Mouse (Mus musculus): Measurements from ENCODE around the gene Wfdc1. TPM values are rescaled to one million over a fixed set of nuclear protein-coding genes. Genes with fewer than 3 reads are reported as not detected.

Gene Wfdc1
- total and polyA plus RNA-seq, 2 experiments from 2014 or later: 12.0 to 20.6 TPM

DNA sequence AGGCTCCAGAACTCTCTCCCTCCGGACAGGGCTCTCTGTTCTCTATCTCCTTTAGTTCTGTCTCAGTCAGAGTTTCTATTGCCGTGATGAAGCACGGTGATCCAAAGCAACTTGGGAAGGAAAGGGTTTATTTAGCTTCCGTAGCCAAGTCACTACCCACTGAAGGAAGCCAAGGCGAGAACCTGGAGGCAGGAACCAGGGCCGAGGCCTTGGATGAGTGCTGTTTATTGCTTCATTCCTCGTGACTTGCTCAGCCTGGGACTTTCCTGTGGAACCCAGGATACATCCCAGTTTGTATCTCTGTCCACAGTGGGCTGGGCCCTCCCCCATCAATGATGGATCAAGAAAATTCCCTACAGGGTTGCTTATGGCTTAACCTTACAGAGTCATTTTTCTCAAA lies 29.4 kb upstream of the Wfdc1 start:
- no peak overlapping the region for H3K4me3 ChIP-seq (ENCODE audit: low read length)

DNA sequence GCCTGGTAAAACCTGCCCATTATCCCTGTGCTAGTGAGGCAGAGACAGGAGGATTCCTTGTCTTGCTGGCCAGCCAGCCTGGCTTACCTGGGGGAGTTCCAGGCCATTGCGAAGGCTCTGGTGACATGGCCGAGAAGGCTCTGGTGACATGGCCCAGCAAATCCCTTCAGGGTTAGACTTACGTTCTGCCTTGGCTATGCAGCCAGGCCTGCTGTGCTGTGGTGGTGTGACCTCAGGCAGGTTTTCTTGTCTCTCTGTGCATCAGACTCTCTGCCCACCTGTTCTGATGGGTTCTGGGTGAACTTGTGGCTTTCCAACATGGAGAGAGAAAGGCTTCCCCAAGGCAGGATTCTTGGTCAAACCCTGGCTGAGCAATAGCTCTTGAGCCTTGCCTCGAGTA lies 28.8 kb upstream of the Wfdc1 start:
- Histone ChIP-seq H3K4me3 (ENCODE audit: low read length) (no peak overlapping the region), H3K9ac (replicated peaks; ENCODE audit: low read length) (no peak overlapping the region), H3K36me3 (ENCODE audit: insufficient read depth, low read length) (no peaks in the 10 kb centered on the region), H3K4me1 (ENCODE audit: insufficient read depth, low read length) (0 out of 2 replicates have a peak, but pooled peaks cover 4% of the 10 kb centered on the region), H3K9me3 (ENCODE audit: low read length) (no peaks in the 10 kb centered on the region), H3K27ac (no peak overlapping the region), H3K27me3 (ENCODE audit: insufficient read depth, low read length) (no peaks in the 10 kb centered on the region), H3K4me2 (ENCODE audit: low read depth, low read length) (no peak overlapping the region)
- 88% methylated on average over 4 of the region's 4 CpGs for WGBS
- TF ChIP-seq CTCF (IDR thresholded peaks at IDR 0.05; ENCODE audit: low read depth): no peak
- DNase-seq (ENCODE audit: low spot score) (no peak), ATAC-seq (no peak)

More for the DNA sequence above, 29.4 kb upstream of the Wfdc1 start:
- Histone ChIP-seq H3K36me3 (ENCODE audit: insufficient read depth, low read length) (no peaks in the 10 kb centered on the region), H3K9ac (replicated peaks; ENCODE audit: low read length) (no peak overlapping the region), H3K9me3 (ENCODE audit: low read length) (no peaks in the 10 kb centered on the region), H3K27ac (no peak overlapping the region), H3K27me3 (ENCODE audit: insufficient read depth, low read length) (no peaks in the 10 kb centered on the region), H3K4me2 (ENCODE audit: low read depth, low read length) (no peak overlapping the region), H3K4me1 (ENCODE audit: insufficient read depth, low read length) (0 out of 2 replicates have a peak, but pooled peaks cover 4% of the 10 kb centered on the region)
- DNase-seq (ENCODE audit: low spot score) (no peak), ATAC-seq (no peak)
- 54% methylated on average over 7 of the region's 7 CpGs for WGBS
- TF ChIP-seq CTCF (IDR thresholded peaks at IDR 0.05; ENCODE audit: low read depth): no peak

DNA sequence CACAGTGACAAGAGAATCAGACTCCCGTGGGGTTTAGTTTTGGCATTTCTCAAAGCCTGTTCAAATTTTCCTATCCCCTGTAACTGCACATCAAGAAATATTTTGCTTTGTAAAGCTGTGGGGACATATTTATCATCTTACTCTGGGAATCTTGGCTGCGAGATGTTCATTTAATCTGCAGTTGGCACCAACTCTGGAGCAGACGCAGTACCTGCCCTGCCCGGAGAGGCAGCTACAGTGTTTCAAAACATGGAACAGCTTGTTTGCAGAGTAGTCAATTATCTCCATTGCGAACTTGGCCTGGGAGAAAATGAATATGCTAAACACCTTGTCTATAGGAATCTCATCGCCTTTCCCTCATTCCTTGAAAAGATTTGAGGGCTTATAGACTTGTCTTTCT lies 27.9 kb upstream of the Wfdc1 start:
- DNase-seq (ENCODE audit: low spot score) (peak; percentile 62), ATAC-seq (no peak)
- no peak overlapping the region for H3K4me2 ChIP-seq (ENCODE audit: low read depth, low read length)
- H3K4me3 ChIP-seq (ENCODE audit: low read length): no peak overlapping the region
- H3K9ac ChIP-seq (replicated peaks; ENCODE audit: low read length): no peak overlapping the region
- 0 out of 2 replicates have a peak, but pooled peaks cover 4% of the 10 kb centered on the region for H3K4me1 ChIP-seq (ENCODE audit: insufficient read depth, low read length)
- H3K36me3 ChIP-seq (ENCODE audit: insufficient read depth, low read length): no peaks in the 10 kb centered on the region
- no peaks in the 10 kb centered on the region for H3K9me3 ChIP-seq (ENCODE audit: low read length)
- H3K27ac ChIP-seq: no peak overlapping the region
- peak; percentile 17; the same call in 1 of the 2 replicates for TF ChIP-seq CTCF (IDR thresholded peaks at IDR 0.05; ENCODE audit: low read depth)
- H3K27me3 ChIP-seq (ENCODE audit: insufficient read depth, low read length): no peaks in the 10 kb centered on the region
- WGBS: 54% methylated on average over 6 of the region's 6 CpGs

DNA sequence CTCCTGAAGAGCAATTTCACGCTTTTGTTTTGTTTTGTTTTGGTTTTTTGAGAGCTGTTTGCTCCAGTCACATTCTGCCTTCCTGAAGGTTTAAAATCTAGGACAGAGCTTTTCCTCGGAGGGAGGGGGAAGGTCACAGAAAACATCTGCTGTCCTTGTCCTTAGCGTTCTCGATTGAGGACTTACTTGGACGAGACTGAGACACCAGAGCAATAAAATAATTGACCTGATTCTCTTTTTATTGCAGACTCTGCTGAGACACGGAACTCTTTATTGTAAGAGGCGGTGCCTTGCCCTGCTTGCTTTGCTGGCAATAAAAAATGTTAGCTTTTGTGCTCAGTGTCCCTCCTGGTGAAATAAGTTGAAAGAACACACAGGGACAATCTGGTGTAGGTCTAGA lies 26.4 kb upstream of the Wfdc1 start:
- no peak overlapping the region for H3K4me3 ChIP-seq (ENCODE audit: low read length)
- no peak for TF ChIP-seq CTCF (IDR thresholded peaks at IDR 0.05; ENCODE audit: low read depth)

DNA sequence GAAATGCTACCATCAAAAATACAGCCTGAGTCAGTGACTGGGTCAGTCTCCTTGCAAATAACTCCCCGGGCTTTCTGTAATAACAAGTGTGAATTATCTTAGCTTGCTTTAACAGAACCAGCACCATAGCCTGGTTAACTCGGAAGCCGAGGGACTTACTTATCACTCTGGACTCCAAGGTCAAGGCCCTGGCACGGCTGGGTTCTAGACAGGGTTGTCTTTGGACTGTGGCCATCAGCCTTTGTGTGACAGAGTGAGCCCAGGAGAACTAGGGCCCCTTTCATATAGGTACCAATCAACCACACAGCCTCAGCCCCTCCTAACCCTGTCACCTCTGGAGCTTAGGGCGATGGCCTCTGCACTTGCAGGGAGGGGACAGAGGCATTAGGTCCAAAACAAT lies 25.1 kb upstream of the Wfdc1 start:
- no peak overlapping the region for H3K9ac ChIP-seq (replicated peaks; ENCODE audit: low read length)
- no peak for TF ChIP-seq CTCF (IDR thresholded peaks at IDR 0.05; ENCODE audit: low read depth)
- no peak overlapping the region for H3K4me2 ChIP-seq (ENCODE audit: low read depth, low read length)
- H3K27me3 ChIP-seq (ENCODE audit: insufficient read depth, low read length): no peaks in the 10 kb centered on the region
- H3K27ac ChIP-seq: no peak overlapping the region
- no peak for DNase-seq (ENCODE audit: low spot score)
- no peaks in the 10 kb centered on the region for H3K9me3 ChIP-seq (ENCODE audit: low read length)
- H3K4me3 ChIP-seq (ENCODE audit: low read length): no peak overlapping the region
- 79% methylated on average over 5 of the region's 5 CpGs for WGBS
- no peaks in the 10 kb centered on the region for H3K4me1 ChIP-seq (ENCODE audit: insufficient read depth, low read length)
- ATAC-seq: no peak
- no peaks in the 10 kb centered on the region for H3K36me3 ChIP-seq (ENCODE audit: insufficient read depth, low read length)

More for the DNA sequence above, 26.4 kb upstream of the Wfdc1 start:
- no peak for ATAC-seq
- no peaks in the 10 kb centered on the region for H3K9me3 ChIP-seq (ENCODE audit: low read length)
- H3K27ac ChIP-seq: no peak overlapping the region
- DNase-seq (ENCODE audit: low spot score): no peak
- 52% methylated on average over 7 of the region's 7 CpGs for WGBS
- H3K36me3 ChIP-seq (ENCODE audit: insufficient read depth, low read length): no peaks in the 10 kb centered on the region
- H3K4me2 ChIP-seq (ENCODE audit: low read depth, low read length): no peak overlapping the region
- no peaks in the 10 kb centered on the region for H3K27me3 ChIP-seq (ENCODE audit: insufficient read depth, low read length)
- H3K9ac ChIP-seq (replicated peaks; ENCODE audit: low read length): no peak overlapping the region
- 0 out of 2 replicates have a peak, but pooled peaks cover 4% of the 10 kb centered on the region for H3K4me1 ChIP-seq (ENCODE audit: insufficient read depth, low read length)

DNA sequence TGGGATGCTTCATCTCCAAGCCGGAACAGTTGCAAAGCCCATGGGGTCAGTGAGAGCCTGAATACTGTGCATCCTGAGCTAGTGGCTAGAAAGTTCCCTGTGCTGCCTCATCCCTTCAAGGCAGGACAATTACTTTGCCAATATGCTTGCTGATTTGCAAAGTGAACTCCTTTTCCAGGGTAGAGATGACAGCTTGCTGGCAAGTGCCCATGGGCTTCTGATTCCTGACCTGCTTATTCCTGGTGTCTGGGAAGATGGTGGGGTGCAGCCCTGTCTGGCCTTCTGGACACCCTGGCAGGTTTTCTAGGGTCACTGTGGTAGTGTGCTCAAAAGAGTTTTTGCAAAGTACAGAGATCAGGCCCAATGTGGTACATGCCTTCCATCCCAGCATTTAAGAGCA lies 23.2 kb upstream of the Wfdc1 start:
- Histone ChIP-seq H3K36me3 (ENCODE audit: insufficient read depth, low read length) (no peaks in the 10 kb centered on the region), H3K4me2 (ENCODE audit: low read depth, low read length) (no peak overlapping the region), H3K9ac (replicated peaks; ENCODE audit: low read length) (no peak overlapping the region), H3K9me3 (ENCODE audit: low read length) (no peaks in the 10 kb centered on the region), H3K4me1 (ENCODE audit: insufficient read depth, low read length) (no peaks in the 10 kb centered on the region), H3K27ac (no peak overlapping the region), H3K4me3 (ENCODE audit: low read length) (no peak overlapping the region), H3K27me3 (ENCODE audit: insufficient read depth, low read length) (no peaks in the 10 kb centered on the region)
- WGBS: 93% methylated on average over 1 of the region's 1 CpGs
- no peak for TF ChIP-seq CTCF (IDR thresholded peaks at IDR 0.05; ENCODE audit: low read depth)
- DNase-seq (ENCODE audit: low spot score) (no peak), ATAC-seq (no peak)

DNA sequence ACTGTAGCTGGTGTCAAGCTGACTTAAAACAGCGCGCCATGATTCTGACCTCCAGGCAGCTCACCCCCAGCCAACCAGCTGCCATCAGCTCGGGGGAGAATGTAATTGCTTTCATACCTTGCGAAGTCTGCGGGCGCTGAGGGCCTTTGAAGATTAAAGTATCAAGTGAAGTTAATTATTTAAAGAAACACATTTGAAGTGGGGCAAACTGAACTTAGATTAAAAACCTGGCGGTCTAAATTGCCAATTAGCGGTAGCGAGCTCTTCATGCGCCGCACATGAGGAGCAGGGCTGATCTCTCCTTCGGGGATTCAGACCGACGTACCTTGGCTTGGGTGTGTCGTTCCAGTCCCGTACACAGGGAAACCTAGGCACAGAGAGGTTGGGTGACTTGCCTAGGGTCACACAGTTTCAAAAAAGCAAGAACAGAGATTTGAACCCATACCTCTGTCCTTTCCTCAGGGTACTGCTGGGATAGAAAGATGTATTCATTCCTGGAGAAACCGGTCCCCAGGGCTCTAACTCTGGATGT lies 21.7 kb upstream of the Wfdc1 start:
- Histone ChIP-seq H3K4me3 (ENCODE audit: low read length) (no peak overlapping the region), H3K4me2 (ENCODE audit: low read depth, low read length) (no peak overlapping the region), H3K27me3 (ENCODE audit: insufficient read depth, low read length) (no peaks in the 10 kb centered on the region), H3K4me1 (ENCODE audit: insufficient read depth, low read length) (no peaks in the 10 kb centered on the region), H3K9ac (replicated peaks; ENCODE audit: low read length) (no peak overlapping the region), H3K36me3 (ENCODE audit: insufficient read depth, low read length) (no peaks in the 10 kb centered on the region), H3K27ac (peak overlapping the region; percentile 56; the same call in 1 of the 2 replicates), H3K9me3 (ENCODE audit: low read length) (no peaks in the 10 kb centered on the region)
- ATAC-seq (peak; percentile 57; the same call in 1 of the 2 replicates), DNase-seq (ENCODE audit: low spot score) (peak; percentile 44)
- 74% methylated on average over 17 of the region's 17 CpGs for WGBS
- no peak for TF ChIP-seq CTCF (IDR thresholded peaks at IDR 0.05; ENCODE audit: low read depth)

Measured in hindbrain, postnatal 0 days (tissue).